Mouse (Mus musculus): ENCODE data around the gene Rasd2.

Rasd2 gene

DNA sequence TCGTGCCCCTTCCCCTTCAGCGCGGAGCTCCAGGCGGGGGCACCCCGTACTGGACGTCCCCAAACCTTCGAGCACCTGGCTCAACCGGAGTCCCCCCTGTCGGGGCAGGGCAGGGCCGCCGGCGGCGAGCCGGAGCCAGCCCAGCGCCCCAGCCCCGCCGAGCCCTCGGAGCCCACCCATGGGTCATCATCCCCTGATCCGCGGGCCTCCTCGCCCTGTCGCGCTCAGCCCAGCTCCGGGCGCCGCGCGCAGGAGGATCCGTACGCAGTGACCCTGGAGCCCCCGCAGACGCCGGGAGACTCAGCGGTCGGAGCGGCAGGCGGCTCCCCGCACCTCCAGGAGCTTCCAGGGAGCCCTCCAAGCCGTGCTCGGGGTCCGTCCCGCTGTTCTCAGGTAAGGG, at the start of gene Rasd2:
Gene Rasd2 (plus strand): TSS at position 259 of the 400 bp plus-strand sequence.
- DNase-seq (ENCODE audit: low spot score in 2 of 2) = peak in 1 of 2 experiments; percentile 24

DNA sequence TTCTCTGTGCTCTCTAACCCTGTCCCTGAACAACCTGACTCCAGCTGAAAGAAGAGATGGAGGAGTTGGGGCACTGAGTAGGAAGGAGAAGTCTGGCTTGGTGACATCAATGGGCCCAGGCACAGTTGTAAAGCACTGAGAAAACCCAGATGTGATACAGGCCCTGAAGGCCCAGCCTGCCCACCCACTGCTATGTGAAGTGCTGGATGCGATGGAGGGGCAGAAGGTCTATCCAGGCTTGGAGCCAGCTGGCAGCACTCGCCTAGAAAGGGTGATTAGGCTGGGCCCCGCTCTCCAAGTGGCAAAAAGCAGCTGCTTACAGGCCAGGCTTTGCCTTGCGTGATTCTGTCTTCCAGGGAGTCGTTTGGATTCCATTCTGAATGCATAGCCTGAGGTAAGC, 44.4 kb upstream of the Rasd2 start:
- DNase-seq (ENCODE audit: low spot score in 2 of 2) = no peak

DNA sequence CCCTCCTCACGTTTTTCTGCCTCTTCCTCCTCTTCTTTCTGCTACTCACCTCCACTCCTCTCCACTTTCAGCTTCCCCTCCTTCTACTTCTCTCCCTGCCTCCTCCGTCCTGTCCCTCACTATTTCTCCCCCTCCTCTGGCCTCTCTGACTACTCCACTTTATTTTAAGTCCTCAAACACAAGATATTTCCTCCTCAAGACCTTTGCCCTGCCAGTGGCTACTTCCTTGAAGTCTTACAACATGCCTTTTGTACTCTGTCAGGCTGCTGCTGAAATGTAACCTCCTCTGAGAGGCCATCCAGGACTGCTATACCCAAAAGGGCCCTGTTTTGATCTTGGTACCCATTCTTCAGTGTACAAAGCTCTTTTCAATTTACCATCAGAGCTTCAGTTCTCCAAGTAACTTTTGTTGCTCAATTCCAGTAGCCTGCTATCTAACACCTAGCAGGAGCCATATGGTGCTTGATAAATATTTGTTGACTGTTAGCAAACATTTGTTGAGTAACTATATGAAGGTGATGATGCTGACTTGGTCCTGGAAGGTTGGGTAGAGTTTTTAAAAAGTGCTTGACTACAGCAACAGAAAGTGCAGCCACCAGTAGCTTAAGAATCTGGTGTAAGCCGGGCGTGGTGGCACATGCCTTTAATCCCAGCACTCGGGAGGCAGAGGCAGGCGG, 41.6 kb upstream of the Rasd2 start:
- no peak for DNase-seq (ENCODE audit: low spot score in 2 of 2)

DNA sequence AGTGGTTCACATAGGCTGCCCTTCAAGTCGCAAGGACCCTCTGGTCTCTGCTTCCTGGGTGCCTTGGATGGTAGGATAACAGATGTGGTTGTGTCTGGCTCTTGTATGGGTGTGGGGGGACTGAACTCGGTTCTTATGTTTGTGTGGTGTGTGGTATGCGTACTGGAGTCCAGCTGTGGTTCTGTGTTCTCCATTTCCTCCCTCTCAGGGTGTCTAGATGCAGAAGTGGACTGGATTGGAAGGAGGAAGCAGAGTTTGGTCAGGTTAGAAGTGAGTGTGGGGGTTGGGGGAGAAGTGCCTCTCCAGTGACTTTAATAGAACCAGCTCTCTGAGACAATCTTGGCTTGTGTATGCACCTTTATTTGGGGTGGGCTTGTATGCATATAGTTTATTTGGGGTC, 20.7 kb upstream of the Rasd2 start:
- DNase-seq (ENCODE audit: low spot score in 2 of 2) = no peak

DNA sequence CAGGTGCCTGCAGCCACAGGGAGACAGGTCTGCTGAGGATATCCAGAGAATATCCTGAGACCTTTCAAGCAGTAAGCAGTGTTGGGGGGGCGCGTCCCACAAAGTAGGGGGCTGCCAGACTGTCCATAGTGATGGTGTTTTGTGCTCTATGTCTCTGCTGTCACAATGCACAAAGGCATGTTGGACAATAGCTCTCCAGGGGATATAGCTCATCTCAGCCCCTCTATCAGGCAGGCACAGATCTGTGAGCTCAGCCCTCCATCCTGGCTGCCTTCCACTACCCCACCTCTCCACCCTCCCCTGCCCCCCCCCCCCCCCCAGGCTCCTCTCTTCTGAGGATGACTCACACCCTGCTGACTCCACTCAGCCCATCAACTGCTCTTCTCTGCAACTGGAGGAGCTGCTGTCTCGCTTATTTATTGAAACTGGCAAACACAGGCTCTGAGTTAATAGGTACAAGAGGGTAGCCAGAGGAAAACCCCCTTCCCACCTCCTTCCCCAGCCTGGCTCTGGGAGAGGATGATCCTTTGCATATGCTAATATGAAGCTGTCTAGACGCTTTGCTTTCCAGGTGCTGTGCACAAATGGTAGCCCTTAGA, 19.2 kb upstream of the Rasd2 start:
- no peak for DNase-seq (ENCODE audit: low spot score in 2 of 2)

DNA sequence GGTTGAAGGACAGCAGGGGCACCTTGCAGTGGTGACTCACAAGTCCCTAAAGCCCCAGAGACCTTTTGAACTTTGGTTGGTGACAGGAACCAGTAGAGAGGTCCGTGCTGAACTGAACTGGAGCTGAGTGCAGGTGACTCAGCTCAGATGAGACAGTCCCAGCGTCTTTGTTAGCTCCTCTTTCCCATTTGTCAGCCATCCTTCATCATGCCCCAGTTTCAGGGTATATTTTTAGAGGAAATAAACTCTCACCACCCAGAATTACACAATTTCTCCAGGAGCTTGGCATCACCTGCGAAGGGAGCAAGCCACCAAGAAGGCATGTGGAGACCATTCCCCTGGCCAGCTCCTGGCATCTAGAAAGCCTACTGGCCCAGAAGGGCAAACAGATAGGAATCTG, 16.6 kb upstream of the Rasd2 start:
- DNase-seq (ENCODE audit: low spot score in 2 of 2) = no peak

DNA sequence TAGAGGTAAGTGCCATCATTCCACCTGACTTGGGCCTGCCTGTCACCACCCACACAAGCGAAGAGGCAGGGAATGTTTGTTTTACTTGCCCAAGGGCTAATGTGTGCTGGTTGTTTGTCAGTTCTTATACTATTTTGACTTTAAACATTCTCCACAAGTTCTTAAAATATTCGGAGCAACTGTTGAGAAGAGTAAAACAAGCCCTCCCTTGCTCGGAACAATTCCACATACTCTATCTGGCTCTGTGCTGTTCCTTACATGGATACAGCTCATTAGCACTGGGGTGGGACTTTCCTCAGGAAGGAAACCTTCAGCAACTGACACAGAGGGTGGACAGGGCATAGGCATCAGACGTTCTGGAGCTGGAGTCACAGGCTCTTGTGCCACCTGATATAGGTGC, 15.9 kb upstream of the Rasd2 start:
- DNase-seq (ENCODE audit: low spot score in 2 of 2) = no peak

DNA sequence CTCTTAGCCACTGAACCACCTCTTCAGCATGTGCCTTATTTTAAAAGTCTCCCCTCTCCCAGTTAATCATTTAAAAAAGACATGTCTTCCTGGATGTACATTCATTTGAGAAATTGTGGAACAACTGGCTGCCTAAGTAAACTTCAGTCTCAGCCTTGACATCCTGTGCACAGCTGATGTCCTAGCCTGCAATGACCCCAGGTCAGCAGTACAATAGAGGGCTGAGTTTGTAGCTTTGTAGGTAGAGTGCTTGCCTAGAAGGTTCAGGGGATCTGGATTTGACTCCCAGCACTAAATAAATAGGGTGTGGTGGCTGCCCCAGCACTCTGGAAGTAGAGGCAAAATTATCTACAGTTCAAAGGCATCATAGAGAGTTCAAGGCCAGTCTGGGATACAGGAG, 15.4 kb upstream of the Rasd2 start:
- DNase-seq (ENCODE audit: low spot score in 2 of 2) = no peak

DNA sequence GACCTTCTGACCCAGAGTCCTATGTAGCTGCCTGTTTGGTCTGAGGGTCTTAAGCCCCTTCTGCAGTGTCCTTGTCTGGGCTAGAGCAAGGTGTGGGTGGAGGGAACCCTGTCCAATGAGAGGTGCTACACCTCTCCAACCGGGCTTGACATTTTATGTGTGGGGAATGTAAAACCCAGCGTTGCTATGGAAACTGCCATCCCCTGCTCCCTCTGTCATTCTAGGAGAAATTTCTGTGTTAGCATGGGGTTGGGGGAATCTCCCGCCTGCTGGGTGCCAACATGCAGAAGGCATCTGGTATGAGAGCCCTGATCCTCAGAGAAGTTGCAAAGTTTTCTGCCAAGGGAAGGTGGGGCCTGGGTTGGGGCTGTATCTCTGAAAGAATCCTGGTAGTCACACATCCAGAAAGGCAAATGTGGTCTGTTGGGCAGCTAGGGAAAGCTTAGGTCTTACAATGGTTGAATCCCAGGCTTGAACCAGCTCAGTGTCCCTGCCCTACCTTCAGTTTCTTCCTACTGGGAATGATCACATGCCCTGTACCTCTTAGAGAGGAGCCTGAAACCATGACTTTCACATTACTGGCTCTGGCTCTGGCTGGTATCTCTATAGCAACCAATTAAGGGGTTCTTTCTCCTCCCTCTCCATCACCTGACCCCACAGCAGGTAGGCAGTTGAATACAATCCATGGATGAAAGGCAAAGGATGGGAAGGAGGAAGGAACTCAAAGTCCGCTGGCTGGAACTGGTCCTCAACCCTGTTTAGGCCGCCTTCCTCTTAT, 14.6 kb upstream of the Rasd2 start:
- DNase-seq (ENCODE audit: low spot score in 2 of 2) = no peak

DNA sequence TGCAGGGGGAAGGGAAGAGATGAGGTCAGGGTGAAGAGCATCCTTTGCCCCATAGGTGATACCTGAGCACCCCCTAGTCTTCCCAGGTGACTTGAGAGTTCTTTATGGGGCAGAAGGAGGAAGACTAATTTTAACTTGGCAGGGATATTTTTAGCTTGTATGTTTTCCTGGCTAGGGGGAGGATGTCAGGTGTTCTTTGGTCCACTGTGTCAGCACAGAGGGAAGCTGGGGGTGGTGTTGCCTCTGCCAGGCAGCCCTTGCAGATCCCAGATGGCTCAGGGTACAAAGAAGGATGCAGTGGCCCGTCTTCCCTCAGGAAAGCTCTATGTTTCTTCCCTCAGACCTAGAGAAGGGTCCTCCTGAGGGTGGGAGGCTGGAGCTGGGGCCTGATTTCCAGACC, 13.8 kb upstream of the Rasd2 start:
- no peak for DNase-seq (ENCODE audit: low spot score in 2 of 2)

DNA sequence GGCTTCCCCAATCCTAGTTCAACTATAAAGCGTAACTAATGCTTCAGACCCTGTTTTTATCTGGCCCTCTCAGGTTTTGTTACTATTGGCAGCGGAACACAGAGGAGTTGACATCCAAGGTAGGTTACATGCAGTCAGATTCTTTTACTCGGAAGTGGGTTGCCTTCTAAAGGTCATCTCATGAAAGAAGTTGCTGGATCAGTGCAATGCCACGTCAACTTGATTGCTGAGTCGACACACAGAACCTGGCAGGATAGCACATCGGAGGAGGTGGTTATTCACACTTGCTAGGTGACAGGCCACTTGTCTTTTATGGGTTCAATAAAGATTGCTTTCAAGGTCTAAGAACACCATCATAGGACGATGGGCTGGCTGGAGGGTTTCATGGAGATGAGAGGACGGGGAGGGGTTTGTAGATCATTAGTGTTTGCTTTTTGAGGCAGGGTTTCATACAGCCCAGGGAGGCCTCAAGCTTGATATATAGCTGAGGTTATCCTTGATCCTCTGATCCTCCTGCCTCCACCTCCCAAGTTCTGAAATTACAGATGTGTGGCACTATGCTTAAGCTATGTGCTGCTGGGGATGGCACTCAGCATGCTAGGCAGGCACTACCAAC, 11.6 kb upstream of the Rasd2 start:
- no peak for DNase-seq (ENCODE audit: low spot score in 2 of 2)

DNA sequence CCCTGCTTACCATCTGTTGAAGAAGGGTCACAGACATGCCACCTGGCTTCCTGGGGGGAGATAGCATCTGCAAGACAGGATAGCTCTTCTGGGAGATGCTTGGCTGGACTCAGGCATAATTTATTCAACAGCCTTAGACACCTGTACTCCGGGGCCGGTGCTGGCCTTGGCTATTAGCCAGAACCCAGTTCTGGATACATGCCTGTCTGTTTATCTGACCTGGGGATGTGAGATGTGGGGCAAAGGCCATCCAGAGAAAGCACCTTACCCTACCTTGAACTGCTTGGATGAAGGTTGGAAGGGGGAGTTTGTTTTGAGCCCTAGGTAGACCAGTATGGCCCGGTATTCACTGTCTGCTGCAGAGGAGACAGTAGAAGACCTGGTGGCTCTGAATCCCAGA, 10.8 kb upstream of the Rasd2 start:
- no peak for DNase-seq (ENCODE audit: low spot score in 2 of 2)

DNA sequence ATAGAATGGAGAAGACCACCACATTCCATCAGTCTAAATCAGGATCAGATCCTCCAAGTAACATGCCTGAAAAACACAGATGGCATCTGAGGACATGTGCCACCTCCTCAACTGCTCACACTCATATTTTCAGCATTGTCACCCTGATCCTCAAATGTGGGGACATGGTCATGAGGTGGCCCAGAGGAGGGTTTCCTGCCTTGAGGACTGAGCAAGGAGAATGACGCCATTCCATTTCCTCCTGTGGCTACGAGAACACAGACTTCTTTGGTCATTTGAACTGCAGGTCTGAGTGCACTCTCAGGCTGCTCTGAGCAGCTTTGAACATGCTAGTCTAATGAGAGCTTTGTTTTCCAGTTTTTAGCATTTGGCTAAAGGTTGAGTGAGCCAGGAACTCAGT, 10.3 kb upstream of the Rasd2 start:
- no peak for DNase-seq (ENCODE audit: low spot score in 2 of 2)

DNA sequence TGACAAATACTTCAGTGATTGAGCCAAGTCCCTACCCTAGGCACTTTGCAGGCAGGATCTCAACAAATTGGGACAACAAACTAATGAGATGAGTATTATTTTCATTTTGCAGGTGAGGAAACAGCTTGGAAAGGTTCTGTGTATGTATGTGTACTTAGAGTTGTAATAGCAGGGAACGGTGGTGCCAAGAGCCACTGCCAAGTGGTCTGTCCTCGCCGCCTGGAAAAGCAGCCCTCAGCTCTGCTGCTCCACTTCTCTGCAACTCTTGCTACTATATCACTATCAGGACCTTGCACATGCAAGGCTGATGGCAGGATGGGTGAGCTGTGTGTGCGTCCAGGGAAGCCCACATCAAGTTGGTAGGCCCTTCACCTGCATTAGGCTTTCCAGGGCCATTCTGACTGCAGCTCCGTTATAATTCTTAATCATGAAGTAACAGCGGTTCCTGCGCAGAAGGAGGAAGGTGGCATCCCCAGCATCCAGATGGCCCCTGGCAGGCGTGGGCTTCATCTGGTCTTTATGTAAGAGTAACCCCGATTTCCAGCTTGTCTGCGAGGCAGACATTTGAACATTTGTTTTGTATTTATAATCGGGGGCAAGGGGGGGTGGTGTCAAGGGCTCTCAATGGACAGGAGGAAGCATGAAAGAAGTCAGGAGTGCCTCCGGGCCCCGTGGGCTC, 9.4 kb upstream of the Rasd2 start:
- DNase-seq (ENCODE audit: low spot score in 2 of 2) = no peak

DNA sequence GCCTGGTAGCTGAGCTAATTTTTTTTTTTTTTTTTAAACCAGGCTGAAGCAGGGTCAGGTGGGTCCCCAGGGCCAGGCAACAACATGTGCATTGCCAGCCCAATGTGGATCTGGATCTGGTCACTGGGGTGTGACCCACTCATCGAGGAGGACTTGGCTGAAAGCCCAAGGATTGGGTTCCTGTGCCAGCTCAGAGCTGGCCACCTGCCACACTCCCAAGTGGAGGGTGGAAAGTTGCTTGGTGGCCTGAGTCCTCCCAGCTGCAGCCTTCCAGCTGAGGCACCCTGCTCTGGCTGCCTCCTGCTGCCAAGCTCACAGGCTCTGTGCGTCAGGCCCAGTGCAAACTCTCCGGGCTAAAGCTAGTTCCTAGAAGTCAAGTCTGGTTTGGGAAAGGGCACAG, 2.3 kb upstream of the Rasd2 start:
- peak in 1 of 2 experiments; percentile 25 for DNase-seq (ENCODE audit: low spot score in 2 of 2)

DNA sequence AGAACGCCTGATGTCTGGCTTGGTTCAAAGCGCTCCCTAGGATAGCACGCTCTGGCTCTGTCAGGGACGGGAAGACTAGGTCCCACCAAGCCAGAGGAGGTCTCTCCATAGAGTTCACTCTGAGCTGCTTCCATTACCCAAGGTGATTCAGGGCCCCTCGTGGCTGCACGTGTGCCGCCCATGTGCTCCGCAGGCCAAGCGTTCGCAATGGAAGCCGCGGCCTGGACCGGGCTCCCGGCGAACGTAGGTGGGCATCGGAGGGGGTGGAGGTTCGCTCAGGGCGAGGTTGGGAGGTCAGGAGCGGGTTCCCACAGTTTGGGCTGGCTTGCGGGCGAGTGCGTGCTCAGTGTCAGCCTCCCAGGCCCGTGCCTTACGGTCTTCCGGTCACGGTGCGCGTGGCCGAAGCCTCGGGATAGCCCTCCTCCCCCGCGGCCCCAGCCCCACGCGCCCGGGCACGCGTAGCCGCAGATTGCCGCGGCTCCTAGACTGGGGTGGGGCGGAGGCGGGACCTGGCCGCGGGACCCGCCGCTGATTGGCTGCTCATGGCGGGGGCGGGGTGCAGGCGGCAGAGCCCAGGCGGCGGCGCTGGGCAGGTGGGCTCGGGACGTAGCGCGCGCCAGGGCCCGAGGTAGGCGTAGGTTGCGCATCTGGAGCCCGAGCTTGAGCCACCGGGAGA, 975 bp upstream of the Rasd2 start:
- peak; percentile 79 to 90 for DNase-seq (ENCODE audit: low spot score in 2 of 2)

DNA sequence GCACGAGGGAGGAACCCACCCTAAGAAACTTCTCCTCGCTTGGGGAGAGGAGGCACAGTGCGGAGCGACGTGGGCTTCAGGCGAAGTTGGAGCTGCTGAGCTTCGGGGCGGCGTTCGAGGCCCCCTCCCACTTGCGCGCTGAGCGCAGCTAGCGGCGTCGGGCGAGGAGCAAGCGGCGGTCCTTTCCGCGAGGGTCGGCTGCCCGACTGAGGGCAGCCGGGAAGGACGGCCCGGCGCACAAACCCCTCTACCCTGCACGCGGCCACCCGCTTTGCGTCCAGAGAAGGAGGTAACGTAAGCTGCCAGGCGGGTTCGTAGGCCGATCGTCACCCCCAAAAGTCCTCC, 465 bp upstream of the Rasd2 start:
- no peak for DNase-seq (ENCODE audit: low spot score in 2 of 2)

DNA sequence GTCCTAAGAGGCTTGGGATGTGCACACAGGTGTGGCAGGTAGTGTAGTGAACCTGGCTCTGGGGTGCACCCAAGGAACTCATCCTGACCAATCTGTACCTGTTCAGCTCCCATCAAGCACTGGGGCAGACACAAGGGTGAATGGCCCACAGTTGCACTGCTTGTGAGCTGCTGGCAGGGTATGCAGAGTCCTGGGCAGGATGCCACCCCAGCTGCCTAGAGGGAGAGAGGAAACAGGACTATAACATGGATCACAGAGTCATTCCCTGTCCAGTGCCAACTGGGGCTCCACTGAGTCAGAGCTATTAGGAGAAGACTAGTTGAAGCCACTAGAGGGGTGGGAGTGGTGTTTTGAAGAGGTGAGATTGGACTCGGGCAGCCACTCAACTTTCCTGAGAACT, 1.3 kb downstream of the Rasd2 start:
- DNase-seq (ENCODE audit: low spot score in 2 of 2) = no peak

DNA sequence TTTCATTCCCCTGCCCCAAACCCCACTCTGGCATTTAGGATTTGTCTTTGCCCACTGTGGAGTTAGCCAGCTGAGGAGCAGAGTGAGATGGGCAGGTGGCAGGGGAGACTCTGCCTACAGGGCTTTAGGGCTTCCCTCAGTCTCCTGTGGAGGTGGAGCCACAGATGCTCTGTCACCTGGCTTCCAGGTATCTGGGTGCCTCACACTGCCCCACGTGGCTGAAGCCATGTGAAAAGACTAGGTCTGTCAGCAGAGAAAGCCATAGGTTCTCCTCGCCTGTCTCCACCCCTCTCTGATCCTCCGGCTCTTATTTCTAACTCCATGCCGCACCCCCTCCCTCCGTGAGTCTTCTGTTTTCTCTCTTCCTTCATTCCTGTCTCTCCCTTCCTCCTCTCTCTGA, 2.2 kb downstream of the Rasd2 start:
- DNase-seq (ENCODE audit: low spot score in 2 of 2) = peak in 1 of 2 experiments; percentile 26

DNA sequence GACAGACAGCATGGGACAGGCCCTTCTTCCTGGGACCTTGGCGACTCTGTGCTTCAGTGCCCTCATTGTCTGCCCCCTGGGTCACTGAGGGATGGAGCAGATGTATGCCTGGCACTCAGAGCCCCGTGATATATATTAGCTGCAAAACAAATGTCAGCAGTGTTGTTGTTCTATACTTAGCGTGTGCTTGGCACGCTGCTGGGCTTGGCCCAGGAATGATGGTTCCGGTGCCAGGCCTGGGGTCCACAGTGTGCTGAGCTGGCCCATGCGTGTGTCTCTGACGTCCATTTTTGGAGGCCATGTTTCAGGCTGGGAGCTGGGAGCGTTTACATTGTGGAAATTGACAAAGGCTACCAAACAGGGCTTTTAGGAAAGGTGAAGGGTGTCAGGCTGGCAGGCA, 3.1 kb downstream of the Rasd2 start:
- no peak for DNase-seq (ENCODE audit: low spot score in 2 of 2)

DNA sequence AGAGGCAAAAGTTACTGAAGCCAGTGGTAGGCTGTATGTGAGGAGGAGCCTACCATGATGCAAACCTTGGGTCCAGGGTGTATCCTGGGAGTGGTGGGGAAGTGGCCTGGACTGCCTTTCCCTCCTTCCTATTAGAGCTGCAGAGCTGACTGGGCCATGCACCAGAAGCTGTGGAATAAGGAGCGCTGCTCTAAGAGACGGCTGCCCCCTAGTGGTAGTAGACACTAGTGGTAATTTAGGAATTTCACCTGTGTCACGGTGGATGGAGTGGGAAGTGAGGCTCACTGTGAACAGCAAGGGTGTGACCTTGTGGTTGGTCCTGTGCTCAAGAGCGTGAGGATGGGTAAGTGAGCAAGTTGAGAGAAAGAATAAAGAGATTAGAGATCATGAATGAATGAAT, 4.2 kb downstream of the Rasd2 start:
- peak; percentile 24 to 38 for DNase-seq (ENCODE audit: low spot score in 2 of 2)
